Mouse (Mus musculus): ENCODE measurements around the gene Ndufaf7.

- peak; percentile 28; the same call in 1 of the 2 replicates for TF ChIP-seq POLR2A (IDR thresholded peaks at IDR 0.05; ENCODE audit: low read depth, low read length)
- no peak for TF ChIP-seq CTCF (IDR thresholded peaks at IDR 0.05; ENCODE audit: extremely low read depth, insufficient read length, insufficient replicate concordance, low read depth, low read length)
Observed at GRCm38 (mm10) chr17:78936466-78937228, at the start of gene Ndufaf7, which contains the start of gene Cebpz.
